Mouse (Mus musculus): ENCODE data around the gene Nosip.
"Not testable (repeated sequence)": the region's sequence is repeated elsewhere in the genome, so short reads cannot be mapped to it uniquely, and the experiment has no call there.

Nosip gene

DNA sequence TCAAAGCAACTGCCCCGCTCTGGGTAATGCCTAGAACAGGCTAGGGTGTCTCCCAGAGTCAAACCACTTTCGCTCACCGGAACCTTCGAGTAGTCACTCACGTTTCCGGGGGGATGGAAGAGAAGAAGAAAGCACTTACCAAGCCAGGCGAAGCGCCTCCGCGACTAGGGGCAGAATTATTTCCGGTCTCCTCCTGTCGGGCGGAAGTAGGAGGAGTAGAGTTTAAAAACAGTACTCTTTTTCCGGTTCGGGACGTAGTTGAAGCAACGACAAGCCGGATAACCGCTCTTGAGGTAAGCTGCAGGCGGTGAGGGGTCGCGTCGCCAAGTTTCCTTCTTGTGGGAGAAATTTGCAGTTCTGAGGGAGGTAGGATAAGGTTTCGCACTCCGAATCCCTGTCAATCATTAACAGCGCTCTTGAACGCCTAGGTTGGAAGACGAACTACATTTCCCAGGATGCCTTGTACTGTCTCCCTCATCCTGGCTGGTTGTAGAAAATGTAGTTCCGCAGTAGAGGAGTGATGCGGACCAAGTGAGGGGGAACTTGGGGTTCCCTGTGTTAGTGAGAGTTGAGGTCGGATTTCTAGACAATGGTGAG lies at the start of gene Nosip, which contains the start of gene Prrg2:
Nosip (plus strand) TSS at position 191 of the 597 bp plus-strand sequence.
Prrg2 (minus strand) TSS at position 439 of the 597 bp plus-strand sequence.
- peak; percentile 93 for DNase-seq

- DNase-seq: no peak
These were observed 49.4 kb upstream of the Nosip start for GRCm38 (mm10) chr7:45012824-45013223.

- peak in 1 of 2 experiments; percentile 2 for DNase-seq
These were observed 48.7 kb upstream of the Nosip start for GRCm38 (mm10) chr7:45013366-45014095.

- no peak for DNase-seq
These were observed 48.2 kb upstream of the Nosip start for GRCm38 (mm10) chr7:45014096-45014451.

GRCm38 (mm10) chr7:45015344-45015956 lies 46.8 kb upstream of the Nosip start:
- no peak for DNase-seq

- DNase-seq: peak; percentile 99 to 100
These were observed 46.1 kb upstream of the Nosip start, which contains the start of gene Scaf1 for GRCm38 (mm10) chr7:45015957-45016612. TSS of gene Scaf1 (minus strand) at chr7:45016363.

GRCm38 (mm10) chr7:45016761-45017160 lies 45.5 kb upstream of the Nosip start:
- no peak for DNase-seq

DNA sequence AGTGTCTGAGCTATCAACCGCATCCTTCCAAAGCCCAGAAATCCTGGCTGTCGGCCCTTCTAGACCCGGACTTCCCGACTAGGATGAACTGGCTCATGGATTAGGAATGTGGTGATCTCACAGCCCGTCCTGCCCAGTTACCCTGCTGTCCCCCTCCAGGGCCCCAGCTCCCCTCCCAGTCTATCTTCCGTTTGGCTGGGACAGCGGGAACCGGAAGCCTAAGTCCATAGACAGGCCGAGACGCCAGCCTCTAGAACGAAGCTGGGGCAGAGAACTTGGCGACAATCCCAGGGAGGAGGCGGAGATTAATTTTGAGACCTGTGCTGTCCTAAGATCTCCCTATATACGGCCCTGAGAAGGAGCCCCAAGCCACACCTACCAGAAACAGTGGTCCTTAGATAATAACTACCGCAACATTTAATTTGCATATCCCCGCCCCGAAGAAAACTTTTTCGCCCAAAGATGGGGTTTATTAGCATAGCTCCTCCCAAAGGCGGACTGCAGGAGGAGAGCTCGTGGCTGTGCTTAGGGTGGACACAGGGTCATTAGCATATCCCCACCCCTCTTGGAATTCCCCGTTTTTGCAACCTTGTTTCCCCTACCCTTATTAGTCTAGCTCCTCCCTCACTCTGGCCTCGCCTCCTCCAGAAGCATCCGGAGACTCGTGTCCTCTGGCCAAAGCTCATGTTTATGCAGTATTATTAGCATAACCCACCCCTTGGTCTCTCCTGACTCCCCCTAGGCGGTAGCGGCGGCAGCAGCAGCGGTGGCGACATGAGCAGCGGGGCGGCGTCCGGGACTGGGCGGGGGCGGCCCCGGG lies 44.8 kb upstream of the Nosip start, which contains the start of gene Rras:
Rras (plus strand) TSS at position 720 of the 820 bp plus-strand sequence.
- peak; percentile 70 to 88 for DNase-seq

GRCm38 (mm10) chr7:45019031-45019571 lies 43.1 kb upstream of the Nosip start:
- DNase-seq: no peak

DNA sequence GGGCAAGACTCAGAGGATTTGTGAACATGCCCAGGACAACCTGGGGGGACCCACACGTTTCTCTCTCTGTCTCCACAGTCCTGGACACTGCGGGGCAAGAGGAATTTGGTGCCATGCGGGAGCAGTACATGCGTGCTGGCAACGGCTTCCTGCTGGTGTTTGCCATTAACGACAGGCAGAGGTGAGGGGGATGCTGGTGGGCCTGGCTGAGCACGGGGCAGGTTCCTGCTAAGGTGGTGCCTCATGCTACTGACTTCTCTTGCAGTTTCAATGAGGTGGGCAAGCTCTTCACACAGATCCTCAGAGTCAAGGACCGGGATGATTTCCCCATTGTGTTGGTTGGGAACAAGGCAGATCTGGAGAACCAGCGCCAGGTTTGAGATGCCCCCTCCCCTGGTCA lies 42.0 kb upstream of the Nosip start:
- no peak for DNase-seq

- not testable (repeated sequence) for DNase-seq
These were observed 38.5 kb upstream of the Nosip start for GRCm38 (mm10) chr7:45023711-45024110.

DNA sequence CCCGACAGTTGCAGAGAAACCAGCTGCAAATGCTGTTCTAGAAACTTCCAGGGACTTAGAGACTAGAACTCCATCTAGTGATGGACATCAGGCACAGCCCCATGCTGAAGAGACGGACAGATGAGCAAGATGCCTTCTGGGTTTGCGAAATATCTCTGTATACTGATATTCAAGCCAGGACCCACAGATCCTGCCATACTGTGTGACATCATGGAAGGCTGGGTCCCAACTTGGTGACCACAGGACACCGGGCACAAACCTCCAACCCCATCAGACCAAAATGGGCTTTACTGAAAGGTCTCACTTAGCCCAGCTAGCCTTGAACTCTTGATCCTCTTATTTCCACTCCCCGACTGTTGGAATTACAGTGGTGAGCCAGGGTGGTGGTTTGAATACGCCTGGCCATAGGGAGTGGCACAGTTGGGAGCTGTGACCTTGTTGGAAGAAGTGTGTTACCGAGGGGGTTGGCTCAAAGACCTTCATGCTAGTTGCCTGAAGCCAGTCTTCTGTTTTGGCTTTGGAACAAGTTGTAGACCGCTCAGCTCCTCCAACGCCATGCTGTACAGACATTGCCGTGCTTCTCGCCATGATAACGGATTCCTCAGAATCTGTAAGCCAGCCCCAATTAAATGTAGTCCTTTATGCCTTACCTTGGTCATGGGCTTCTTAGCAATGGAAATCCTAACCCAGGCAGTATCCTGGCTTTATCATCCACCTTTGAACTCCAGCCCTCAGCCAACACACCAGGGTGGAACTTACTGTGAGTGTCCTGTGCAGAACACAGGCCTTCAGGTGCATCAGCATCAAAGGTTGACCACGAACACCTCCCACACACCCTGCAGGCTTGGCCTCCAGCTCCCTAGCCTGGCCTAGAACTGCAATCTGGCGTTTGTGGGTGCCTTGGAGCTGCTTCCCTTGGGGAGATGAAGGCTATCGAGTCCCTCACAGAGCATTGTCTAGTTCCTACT lies 37.7 kb upstream of the Nosip start:
- no peak for DNase-seq

GRCm38 (mm10) chr7:45025601-45026220 lies 36.5 kb upstream of the Nosip start:
- DNase-seq: no peak

DNA sequence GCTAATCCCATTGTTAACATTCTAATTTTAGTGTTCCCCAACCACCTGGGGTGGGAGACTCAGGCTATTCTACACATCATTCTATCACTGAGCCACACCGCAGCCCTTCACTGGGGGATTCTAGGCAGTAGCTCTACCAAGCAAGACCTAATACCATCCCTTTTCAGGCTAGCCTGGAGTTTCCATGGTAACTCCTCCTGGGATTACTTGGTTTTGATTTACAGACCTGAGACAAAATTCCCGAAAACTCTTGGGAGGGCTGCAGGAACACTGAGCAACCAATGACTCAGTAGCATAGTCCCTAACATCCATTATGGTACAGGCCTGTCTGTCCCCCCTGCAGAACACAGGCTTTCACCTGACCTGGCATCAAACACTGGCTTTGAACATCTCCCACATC lies 36.0 kb upstream of the Nosip start:
- DNase-seq: no peak

DNA sequence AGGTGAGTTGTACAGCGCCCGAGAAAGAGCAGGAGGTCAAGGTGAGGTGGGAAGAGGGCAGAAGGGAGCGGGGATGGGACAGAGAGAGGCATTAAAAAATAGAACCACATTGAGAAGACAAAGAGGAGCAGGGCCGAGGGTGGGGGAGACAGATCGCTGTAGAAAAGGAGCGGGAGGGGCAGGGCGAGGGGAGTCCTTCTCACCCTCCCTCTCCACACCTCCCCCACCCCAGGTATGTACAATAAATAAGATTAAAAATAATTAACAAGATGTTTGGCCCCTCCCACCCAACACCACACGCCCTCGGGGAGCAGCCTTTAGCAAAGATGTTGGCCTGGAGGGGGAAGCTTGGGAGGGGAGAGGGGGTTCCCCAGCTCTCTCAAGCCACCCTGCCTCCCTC lies 34.5 kb upstream of the Nosip start:
- no peak for DNase-seq

DNA sequence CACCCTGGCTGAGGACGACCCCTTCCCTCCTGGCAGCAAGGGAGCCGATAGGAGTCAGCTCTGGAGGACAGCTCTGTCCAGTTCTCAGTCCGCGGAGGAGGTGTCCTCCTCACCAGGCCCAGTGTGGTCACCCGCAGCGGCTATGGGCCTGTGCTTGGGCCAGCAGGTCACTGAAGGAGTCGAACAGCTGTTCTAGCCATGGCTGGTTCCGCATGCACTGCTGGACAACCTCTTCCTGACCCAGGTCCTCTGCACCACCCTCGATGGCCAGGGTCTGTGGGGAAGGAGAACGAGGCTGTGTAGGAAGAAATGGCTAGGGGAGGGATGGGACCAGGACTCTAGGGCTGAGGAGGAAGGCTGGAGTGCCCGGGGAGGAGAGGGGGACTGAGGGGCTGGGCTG lies 33.9 kb upstream of the Nosip start:
- no peak for DNase-seq

GRCm38 (mm10) chr7:45029995-45030394 lies 32.2 kb upstream of the Nosip start:
- no peak for DNase-seq

- DNase-seq: no peak
These were observed 31.4 kb upstream of the Nosip start for GRCm38 (mm10) chr7:45030857-45031256.

- DNase-seq: no peak
These were observed 28.4 kb upstream of the Nosip start for GRCm38 (mm10) chr7:45033722-45034359.

- DNase-seq: no peak
These were observed 26.6 kb upstream of the Nosip start for GRCm38 (mm10) chr7:45035631-45036030.
